Mouse (Mus musculus) c-Kit-positive CD71-negative TER-119-negative erythroid progenitor cells, embryonic 14.5 days (primary cell): ENCODE data around the gene Tbcb.
"Not testable (repeated sequence)": the region's sequence is repeated elsewhere in the genome, so short reads cannot be mapped to it uniquely, and the experiment has no call there.

Source experiments
- DNase-seq: peaks from one replicate; pipeline ENCODE4 v3.0.0-alpha.2; 2013; ENCODE audit warnings: low read depth

Tbcb gene

GRCm38 (mm10) chr7:30231669-30232454, at the start of gene Tbcb, which contains the start of gene Polr2i:
Tbcb (minus strand) TSS chr7:30232272.
Polr2i (plus strand) TSS chr7:30231948.
- peak; percentile 95 for DNase-seq

GRCm38 (mm10) chr7:30281522-30281921, 49.5 kb upstream of the Tbcb start:
- DNase-seq = no peak

GRCm38 (mm10) chr7:30280670-30281138, 48.6 kb upstream of the Tbcb start:
- DNase-seq = peak; percentile 72

GRCm38 (mm10) chr7:30279951-30280669, 48.0 kb upstream of the Tbcb start, which contains the start of the genes Thap8 and Wdr62:
Thap8 (plus strand) TSS chr7:30280094.
Wdr62 (minus strand) TSS chr7:30280419.
- DNase-seq = peak; percentile 91

GRCm38 (mm10) chr7:30279536-30279935, 47.5 kb upstream of the Tbcb start:
- no peak for DNase-seq

- no peak for DNase-seq
Measured at GRCm38 (mm10) chr7:30278911-30279310, 46.8 kb upstream of the Tbcb start.

GRCm38 (mm10) chr7:30274383-30274782, 42.3 kb upstream of the Tbcb start:
- DNase-seq = no peak

DNA sequence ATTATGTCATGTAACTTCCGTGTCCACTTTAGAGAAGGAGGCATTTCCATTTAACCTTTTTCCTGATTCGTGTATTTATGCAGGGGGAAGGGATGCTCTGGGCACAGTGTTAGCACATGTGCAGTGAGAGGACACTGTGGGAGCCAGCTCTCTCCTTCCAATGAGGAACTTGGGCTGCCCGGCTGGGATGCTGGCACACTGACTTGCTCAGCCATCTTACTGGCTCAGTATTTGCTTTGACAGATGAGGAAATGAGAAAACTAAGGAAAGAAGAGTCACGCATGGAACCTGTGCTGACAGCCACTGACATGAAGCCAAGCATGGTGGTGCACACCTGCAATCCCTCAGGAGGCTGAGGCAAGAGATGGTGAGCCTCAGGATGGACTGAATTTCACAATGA, 37.6 kb upstream of the Tbcb start:
- no peak for DNase-seq

DNA sequence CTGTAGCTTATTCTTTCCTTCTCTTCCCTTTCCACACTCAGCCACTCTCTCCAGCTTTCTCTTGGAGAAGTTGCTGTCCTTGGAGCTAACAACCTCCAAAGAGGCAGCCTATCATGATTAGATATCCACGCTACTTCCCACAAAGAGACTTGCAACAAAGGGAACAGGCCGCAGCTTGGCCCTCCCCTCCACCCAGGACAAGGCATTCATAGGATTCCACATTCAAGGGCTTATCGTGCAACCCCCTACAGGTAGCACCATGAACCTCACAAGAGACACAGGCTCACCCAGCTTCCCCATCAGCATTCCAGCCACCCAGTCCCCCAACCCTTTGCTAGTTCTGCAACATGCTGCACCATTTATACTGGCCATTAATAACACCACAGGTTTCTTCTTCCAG, 34.7 kb upstream of the Tbcb start:
- DNase-seq = no peak

DNA sequence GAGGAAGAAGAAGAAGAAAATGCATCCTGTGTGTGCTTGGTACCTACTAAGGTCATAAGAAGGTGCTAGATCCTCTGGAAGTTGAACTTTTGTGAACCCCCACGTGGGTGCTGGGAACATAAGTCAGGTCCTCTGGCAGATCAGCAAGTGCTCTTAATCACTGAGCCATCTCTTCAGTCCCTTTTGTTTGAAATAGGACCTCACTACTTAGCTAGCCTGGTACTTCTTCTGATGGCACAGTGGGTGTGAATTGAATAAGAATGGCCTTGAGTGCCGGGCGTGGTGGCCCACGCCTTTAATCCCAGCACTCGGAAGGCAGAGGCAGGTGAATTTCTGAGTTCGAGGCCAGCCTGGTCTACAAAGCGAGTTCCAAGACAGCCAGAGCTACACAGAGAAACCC, 33.9 kb upstream of the Tbcb start:
- no peak for DNase-seq

DNA sequence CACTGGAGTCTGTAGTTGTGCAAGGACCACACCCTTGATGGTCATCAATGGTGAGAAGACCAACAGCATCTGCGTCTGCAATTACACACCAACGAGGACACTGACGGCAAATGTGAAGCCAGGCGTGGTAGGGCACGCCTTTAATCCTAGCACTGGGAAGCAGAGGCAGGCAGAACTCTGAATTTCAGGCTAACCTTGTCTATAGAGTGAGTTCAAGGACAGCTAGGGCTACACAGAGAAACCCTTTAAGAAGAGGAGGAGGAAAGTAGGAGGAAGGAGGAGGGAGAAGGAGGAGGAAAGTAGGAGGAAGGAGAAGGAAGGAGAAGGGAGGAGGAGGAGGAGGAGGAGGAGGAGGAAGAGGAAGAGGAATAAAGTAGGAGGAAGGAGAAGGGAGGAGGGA, 33.5 kb upstream of the Tbcb start:
- no peak for DNase-seq

DNA sequence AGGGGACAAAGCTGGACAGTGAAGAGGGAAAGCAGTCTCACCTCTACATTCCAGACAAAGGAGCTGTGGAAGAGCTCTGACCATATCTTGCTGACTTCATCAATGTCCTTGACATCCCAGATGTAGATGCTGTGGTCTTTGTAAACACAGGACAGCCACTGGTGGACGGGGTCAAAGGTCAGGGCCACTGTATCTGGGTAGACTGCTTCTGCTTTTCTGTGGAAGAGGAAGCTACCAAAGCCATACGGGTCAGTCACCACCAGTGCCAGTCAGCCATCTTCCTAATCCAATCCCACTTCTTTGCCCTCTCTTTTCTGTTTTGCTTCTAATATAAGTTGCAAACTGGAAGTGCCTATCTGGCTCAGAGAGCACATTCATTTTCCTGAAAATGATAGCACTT, 33.0 kb upstream of the Tbcb start:
- no peak for DNase-seq

GRCm38 (mm10) chr7:30251956-30252954, 20.2 kb upstream of the Tbcb start:
- DNase-seq = no peak

GRCm38 (mm10) chr7:30237374-30237773, 5.3 kb upstream of the Tbcb start:
- not testable (repeated sequence) for DNase-seq

GRCm38 (mm10) chr7:30235625-30236024, 3.6 kb upstream of the Tbcb start, which contains the start of gene Ovol3:
Ovol3 (minus strand) TSS chr7:30235725.
- no peak for DNase-seq

GRCm38 (mm10) chr7:30235091-30235490, 3.0 kb upstream of the Tbcb start:
- no peak for DNase-seq

DNA sequence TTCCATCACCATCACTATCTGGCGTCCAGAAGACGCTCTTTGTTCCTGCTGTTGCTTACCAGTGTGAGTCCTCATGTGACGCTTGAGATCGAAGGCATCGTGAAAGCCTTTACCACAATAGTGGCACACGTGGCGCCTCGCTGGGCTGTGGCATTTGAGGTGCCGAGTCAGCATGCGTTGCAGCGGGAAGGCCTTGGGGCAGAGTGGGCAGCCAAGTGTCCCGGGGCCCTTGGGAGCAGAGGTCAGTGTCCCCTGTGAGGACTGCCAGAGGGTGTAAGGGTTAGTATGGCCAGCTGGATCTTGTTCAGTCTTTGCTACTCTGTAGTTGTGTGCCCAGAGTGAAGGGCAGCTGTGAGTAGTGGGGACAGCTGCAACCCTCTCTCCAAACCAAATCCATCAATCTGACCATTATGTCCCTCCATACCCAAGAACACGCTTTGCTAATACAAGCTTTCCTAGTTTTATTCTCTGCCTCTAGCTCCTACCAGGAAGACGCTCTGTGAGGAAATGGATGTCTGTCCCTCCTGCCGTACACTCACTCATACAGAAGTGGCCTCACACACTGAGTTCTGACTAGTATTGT, 2.3 kb upstream of the Tbcb start:
- DNase-seq = no peak

- DNase-seq = no peak
Measured at GRCm38 (mm10) chr7:30233387-30233786, 1.3 kb upstream of the Tbcb start.

DNA sequence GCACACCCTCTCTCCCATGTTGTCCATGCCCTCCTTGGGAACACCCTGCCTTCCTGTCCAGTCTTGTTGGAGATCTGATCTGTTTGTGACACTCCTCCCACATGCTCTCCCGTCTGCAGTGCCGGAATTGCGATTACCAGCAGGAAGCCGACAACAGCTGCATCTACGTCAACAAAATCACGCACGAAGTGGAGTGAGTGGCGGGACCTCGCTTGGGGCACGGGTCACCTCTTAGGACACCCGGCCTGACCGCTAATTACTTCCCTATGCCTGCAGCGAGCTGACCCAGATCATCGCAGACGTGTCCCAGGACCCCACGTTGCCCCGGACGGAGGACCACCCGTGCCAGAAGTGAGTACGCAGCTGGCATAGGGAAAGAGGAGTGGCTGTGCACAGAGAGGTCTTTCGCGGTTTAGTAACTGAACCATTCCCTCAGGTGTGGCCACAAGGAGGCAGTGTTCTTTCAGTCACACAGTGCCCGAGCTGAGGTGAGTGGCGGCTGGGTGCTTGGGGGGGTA, 618 bp upstream of the Tbcb start:
- no peak for DNase-seq

DNA sequence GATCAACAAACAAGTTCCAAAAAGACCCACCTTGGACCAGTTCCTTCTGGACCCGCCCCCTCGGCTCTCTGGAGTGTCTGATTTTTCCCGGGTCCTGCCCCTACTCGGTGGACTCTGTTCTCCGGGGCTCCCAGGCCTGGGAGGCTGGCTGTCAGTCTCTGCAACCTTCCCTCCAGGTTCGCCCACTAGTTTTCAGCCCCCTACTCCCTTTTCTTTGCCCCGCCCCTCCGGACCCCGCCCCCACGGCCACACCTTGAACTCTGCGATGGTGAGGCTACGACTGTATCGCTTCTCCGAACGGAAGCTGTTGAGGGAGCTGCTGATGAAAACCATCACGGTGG, 774 bp downstream of the Tbcb start:
- DNase-seq = no peak

DNA sequence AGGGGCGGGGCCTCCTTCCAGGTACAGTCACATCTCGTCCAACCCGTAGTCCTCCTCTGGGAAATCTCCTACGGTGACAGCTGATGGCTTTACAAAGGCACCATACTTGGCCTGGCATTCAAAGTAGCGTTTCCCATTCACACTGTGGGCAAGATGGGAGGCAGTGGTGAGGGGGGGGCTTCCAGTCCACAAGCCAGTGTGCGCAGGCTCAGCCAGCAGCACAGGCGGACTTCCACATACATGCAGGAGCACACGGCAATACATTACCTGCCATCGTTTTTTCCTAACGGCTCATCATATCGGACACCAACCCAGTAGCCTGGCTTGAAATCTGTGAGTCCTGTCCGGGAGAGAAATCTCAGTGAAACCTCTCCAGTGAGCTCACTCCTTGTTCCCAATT, 7.9 kb downstream of the Tbcb start:
- no peak for DNase-seq
